Mouse (Mus musculus): ENCODE results near the gene Pcbd1. TPM values are rescaled to one million over a fixed set of nuclear protein-coding genes. Genes with fewer than 3 reads are reported as not detected.
"Not testable (repeated sequence)": the region's sequence is repeated elsewhere in the genome, so short reads cannot be mapped to it uniquely, and the experiment has no call there.

Pcbd1 gene
- polyA plus RNA-seq, 1 experiment from 2014 or later: 40.7 TPM

- H3K9me3 ChIP-seq: no peaks in the 10 kb centered on the region
- H3K36me3 ChIP-seq (replicated peaks): peaks cover 30% of the 10 kb centered on the region
- H3K4me3 ChIP-seq: no peak overlapping the region
- H3K27me3 ChIP-seq (replicated peaks): no peaks in the 10 kb centered on the region
- ATAC-seq (replicated peaks): no peak
- 89% methylated on average over 2 of the region's 2 CpGs for WGBS
- no peaks in the 10 kb centered on the region for H3K4me1 ChIP-seq
- H3K4me2 ChIP-seq: no peak overlapping the region
- H3K9ac ChIP-seq: no peak overlapping the region
- H3K27ac ChIP-seq: no peak overlapping the region
These were observed 25.2 kb downstream of the Pcbd1 start for GRCm38 (mm10) chr10:61114246-61114720.

DNA sequence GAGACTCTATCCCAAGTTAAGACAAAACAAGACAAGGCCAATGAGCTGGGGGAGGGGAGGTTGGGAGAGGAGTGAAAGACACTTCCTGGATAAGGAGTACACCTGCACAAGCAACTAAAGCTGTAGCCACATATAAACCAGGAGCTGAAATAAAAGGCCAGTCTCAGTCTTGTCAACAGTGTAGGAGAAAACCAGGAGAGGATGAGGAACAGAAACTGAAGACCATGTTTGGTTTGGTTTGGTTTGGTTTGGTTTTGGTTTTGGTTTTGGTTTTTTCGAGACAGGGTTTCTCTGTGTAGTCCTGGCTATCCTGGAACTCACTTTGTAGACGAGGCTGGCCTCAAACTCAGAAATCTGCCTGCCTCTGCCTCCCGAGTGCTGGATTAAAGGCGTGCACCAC, 32.6 kb downstream of the Pcbd1 start:
- H3K4me3 ChIP-seq; H3K9me3 ChIP-seq; H3K4me2 ChIP-seq; H3K9ac ChIP-seq; H3K27me3 ChIP-seq (replicated peaks); ATAC-seq (replicated peaks); H3K27ac ChIP-seq; H3K4me1 ChIP-seq: not testable (repeated sequence)
- WGBS: 96% methylated on average over 4 of the region's 4 CpGs
- peaks cover 12% of the 10 kb centered on the region; the same call in 1 of the 2 replicates for H3K36me3 ChIP-seq (replicated peaks)

GRCm38 (mm10) chr10:61123276-61123913, 34.3 kb downstream of the Pcbd1 start:
- Histone ChIP-seq H3K4me1 (no peaks in the 10 kb centered on the region), H3K36me3 (replicated peaks) (peaks cover 6% of the 10 kb centered on the region; the same call in 1 of the 2 replicates), H3K9me3 (no peaks in the 10 kb centered on the region), H3K9ac (no peak overlapping the region), H3K27me3 (replicated peaks) (no peaks in the 10 kb centered on the region), H3K4me3 (no peak overlapping the region), H3K27ac (no peak overlapping the region), H3K4me2 (no peak overlapping the region)
- 97% methylated on average over 3 of the region's 3 CpGs for WGBS
- ATAC-seq (replicated peaks): no peak

- Histone ChIP-seq H3K36me3 (replicated peaks) (peaks cover 6% of the 10 kb centered on the region; the same call in 1 of the 2 replicates), H3K4me1 (no peaks in the 10 kb centered on the region), H3K9ac (no peak overlapping the region), H3K27me3 (replicated peaks) (no peaks in the 10 kb centered on the region), H3K4me3 (no peak overlapping the region), H3K27ac (no peak overlapping the region), H3K9me3 (no peaks in the 10 kb centered on the region), H3K4me2 (no peak overlapping the region)
- WGBS: 87% methylated on average over 2 of the region's 2 CpGs
- ATAC-seq (replicated peaks): no peak
These were observed 35.3 kb downstream of the Pcbd1 start for GRCm38 (mm10) chr10:61124462-61124861.

DNA sequence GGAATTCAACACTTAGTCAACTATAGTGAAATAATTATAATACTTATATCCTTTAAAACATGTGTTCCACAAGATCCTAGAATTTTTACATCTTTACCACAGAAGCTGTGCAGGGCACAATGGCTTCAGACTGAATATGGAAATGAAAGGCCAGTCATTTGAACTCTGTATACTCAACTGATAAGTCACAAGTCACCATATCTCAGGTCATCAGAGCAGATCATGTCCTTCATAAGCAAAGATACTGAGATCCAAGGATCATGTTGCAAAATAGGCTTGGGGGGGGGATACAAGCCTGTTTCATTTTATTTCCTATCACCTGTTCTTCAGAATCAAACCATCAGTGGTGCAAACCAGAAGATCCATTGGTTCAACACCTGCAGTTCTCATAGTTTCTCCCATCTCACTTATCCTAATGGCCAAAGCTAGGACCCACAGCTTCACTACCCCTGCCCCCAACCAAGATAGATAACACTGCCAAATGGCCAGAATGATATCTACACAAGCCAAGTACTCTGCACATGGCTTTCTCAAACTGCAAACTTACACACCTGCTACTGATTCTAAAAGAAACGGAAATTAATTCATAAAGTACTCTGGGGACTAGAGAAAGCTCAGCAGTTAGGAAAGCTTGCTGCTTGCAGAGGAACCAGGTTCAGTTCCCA, 39.7 kb downstream of the Pcbd1 start:
- H3K27ac ChIP-seq: no peak overlapping the region
- 79% methylated on average over 1 of the region's 1 CpGs for WGBS
- no peaks in the 10 kb centered on the region for H3K27me3 ChIP-seq (replicated peaks)
- no peaks in the 10 kb centered on the region for H3K9me3 ChIP-seq
- no peak for ATAC-seq (replicated peaks)
- no peaks in the 10 kb centered on the region for H3K4me1 ChIP-seq
- H3K4me3 ChIP-seq: no peak overlapping the region
- H3K9ac ChIP-seq: no peak overlapping the region
- H3K4me2 ChIP-seq: no peak overlapping the region
- no peaks in the 10 kb centered on the region for H3K36me3 ChIP-seq (replicated peaks)

DNA sequence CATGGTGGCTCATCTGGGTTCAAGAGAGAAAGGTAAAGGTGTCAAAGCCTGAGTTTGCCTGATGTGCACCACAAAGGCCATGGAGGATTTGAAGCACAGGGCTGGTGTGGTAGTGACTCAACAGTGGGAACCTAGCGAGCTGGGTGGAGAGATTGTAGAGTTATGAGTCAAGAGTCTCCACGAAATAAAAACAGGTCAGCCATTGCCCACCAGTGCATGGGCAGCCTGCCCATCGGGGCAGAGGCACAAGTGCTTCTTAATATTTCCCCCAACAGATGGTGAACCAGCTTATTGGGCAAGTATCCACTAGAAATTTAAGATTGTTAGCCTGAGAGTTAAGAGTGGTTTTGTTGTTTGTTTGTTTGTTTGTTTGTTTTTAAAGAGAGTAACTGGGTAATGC, 41.8 kb downstream of the Pcbd1 start:
- H3K27me3 ChIP-seq (replicated peaks): no peaks in the 10 kb centered on the region
- H3K4me1 ChIP-seq: no peaks in the 10 kb centered on the region
- no peak overlapping the region for H3K4me3 ChIP-seq
- 77% methylated on average over 3 of the region's 3 CpGs for WGBS
- H3K9me3 ChIP-seq: no peaks in the 10 kb centered on the region
- no peaks in the 10 kb centered on the region for H3K36me3 ChIP-seq (replicated peaks)
- no peak overlapping the region for H3K4me2 ChIP-seq
- no peak overlapping the region for H3K9ac ChIP-seq
- ATAC-seq (replicated peaks): no peak
- no peak overlapping the region for H3K27ac ChIP-seq

GRCm38 (mm10) chr10:61134041-61134440, 44.9 kb downstream of the Pcbd1 start:
- Histone ChIP-seq H3K27ac (no peak overlapping the region), H3K4me3 (no peak overlapping the region), H3K36me3 (replicated peaks) (no peaks in the 10 kb centered on the region; the same call in 1 of the 2 replicates), H3K27me3 (replicated peaks) (no peaks in the 10 kb centered on the region), H3K9me3 (no peaks in the 10 kb centered on the region), H3K9ac (no peak overlapping the region), H3K4me2 (no peak overlapping the region), H3K4me1 (no peaks in the 10 kb centered on the region)
- 71% methylated on average over 4 of the region's 4 CpGs for WGBS
- no peak for ATAC-seq (replicated peaks)

- H3K9me3 ChIP-seq: no peaks in the 10 kb centered on the region
- H3K9ac ChIP-seq: no peak overlapping the region
- H3K4me3 ChIP-seq: no peak overlapping the region
- 61% methylated on average over 3 of the region's 3 CpGs for WGBS
- H3K27me3 ChIP-seq (replicated peaks): no peaks in the 10 kb centered on the region
- peaks cover 4% of the 10 kb centered on the region; the same call in 1 of the 2 replicates for H3K36me3 ChIP-seq (replicated peaks)
- H3K4me1 ChIP-seq: no peaks in the 10 kb centered on the region
- no peak overlapping the region for H3K27ac ChIP-seq
- no peak for ATAC-seq (replicated peaks)
- H3K4me2 ChIP-seq: no peak overlapping the region
These were observed 46.2 kb downstream of the Pcbd1 start for GRCm38 (mm10) chr10:61135226-61135839.

DNA sequence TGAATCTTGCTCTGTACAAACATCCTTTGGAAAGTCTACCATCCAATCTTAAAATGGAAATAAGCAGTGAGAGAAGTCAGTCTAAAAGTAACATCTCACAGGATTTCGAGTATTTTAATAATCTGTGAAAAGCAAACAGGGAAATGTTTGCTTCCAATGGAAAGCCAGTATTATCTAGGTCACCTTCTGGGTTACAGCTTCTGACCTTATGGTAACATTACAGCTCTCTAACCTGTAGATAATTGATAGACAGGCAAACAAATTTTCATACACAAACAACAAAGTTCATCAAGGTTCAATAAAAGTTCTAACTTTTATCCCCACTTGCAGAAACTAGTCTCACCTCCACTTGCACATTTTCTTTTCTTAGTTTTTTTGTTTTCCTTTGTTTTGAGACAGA, 48.4 kb downstream of the Pcbd1 start:
- no peaks in the 10 kb centered on the region for H3K4me1 ChIP-seq
- H3K4me2 ChIP-seq: no peak overlapping the region
- H3K9me3 ChIP-seq: no peaks in the 10 kb centered on the region
- no peaks in the 10 kb centered on the region for H3K27me3 ChIP-seq (replicated peaks)
- H3K36me3 ChIP-seq (replicated peaks): peaks cover 4% of the 10 kb centered on the region; the same call in 1 of the 2 replicates
- no peak overlapping the region for H3K4me3 ChIP-seq
- ATAC-seq (replicated peaks): no peak
- no peak overlapping the region for H3K9ac ChIP-seq
- H3K27ac ChIP-seq: no peak overlapping the region
- 89% methylated on average over 1 of the region's 1 CpGs for WGBS

DNA sequence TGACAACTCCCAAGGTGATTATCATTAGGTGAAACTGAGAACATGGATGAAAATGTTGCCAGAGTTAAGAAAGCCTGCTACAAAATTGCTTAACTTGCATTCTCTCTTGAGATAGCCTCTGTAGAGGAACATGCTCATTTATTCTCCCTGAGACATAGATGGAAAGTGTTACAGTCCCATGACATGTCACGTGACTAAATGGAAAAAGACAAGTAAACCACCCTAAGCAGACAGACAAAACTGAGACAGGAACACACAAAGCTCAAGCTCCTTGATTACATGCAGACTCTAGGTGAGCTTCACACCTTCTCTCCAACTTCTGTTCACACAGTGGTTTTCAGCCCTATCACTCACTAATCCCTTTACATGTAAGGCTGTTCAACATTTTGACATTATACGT, 54.2 kb downstream of the Pcbd1 start:
- no peak for ATAC-seq (replicated peaks)
- H3K4me3 ChIP-seq: no peak overlapping the region
- no peak overlapping the region for H3K9ac ChIP-seq
- 88% methylated on average over 2 of the region's 2 CpGs for WGBS
- H3K27ac ChIP-seq: no peak overlapping the region
- H3K4me2 ChIP-seq: no peak overlapping the region
- H3K36me3 ChIP-seq (replicated peaks): peaks cover 4% of the 10 kb centered on the region; the same call in 1 of the 2 replicates
- H3K9me3 ChIP-seq: no peaks in the 10 kb centered on the region
- H3K4me1 ChIP-seq: peaks cover 13% of the 10 kb centered on the region
- H3K27me3 ChIP-seq (replicated peaks): no peaks in the 10 kb centered on the region
